Mouse (Mus musculus) bone marrow, adult 2 months (tissue): ENCODE results near the gene Zbtb16.

Source experiments
- CTCF ChIP-seq: fragments of 200-500 bp; IDR thresholded peaks from 2 replicates; pipeline ENCODE4 v1.5.1; 2011; ENCODE audit warnings: low read length, control low read depth; ENCODE audit not compliant: control insufficient read depth, insufficient read depth
- POLR2A ChIP-seq: fragments of 200-500 bp; IDR thresholded peaks from 2 replicates; pipeline ENCODE4 v1.6.1; 2011; ENCODE audit warnings: low read depth, mild to moderate bottlenecking, control low read depth, low read length, borderline replicate concordance; ENCODE audit not compliant: control insufficient read depth

GRCm38 (mm10) chr9:48800627-48801026 lies 35.4 kb downstream of the Zbtb16 start:
- TF ChIP-seq CTCF = no peak
- TF ChIP-seq POLR2A = no peak
